Mouse (Mus musculus) hindbrain, embryonic 10.5 days (tissue): ENCODE measurements around the gene Dio1. TPM values are rescaled to one million over a fixed set of nuclear protein-coding genes. Genes with fewer than 3 reads are reported as not detected.
A peak's percentile ranks its signal among the peaks of the same experiment; 100 is the strongest.

Experiments used
- DNase-seq: peaks from one replicate; pipeline ENCODE4 v3.0.0-alpha.2; 2017; ENCODE audit warnings: low spot score
- H3K27ac ChIP-seq: fragments of 300-500 bp; sonication (generic); 2 replicates; pipeline ENCODE4 v1.5.1; 2016; ENCODE audit warnings: mild to moderate bottlenecking, moderate library complexity
- H3K27me3 ChIP-seq: fragments of 300-500 bp; sonication (generic); 2 replicates; pipeline ENCODE4 v1.6.1; 2016; ENCODE audit warnings: mild to moderate bottlenecking; ENCODE audit not compliant: poor library complexity, insufficient read depth, severe bottlenecking
- H3K36me3 ChIP-seq: fragments of 300-500 bp; sonication (generic); 2 replicates; pipeline ENCODE4 v1.6.1; 2016; ENCODE audit warnings: mild to moderate bottlenecking, moderate library complexity
- H3K4me1 ChIP-seq: fragments of 300-500 bp; sonication (generic); replicated peaks from 2 replicates; pipeline ENCODE4 v1.6.1; 2016; ENCODE audit warnings: mild to moderate bottlenecking
- H3K4me3 ChIP-seq: fragments of 300-500 bp; sonication (generic); 2 replicates; pipeline ENCODE4 v1.5.1; 2016; ENCODE audit warnings: mild to moderate bottlenecking, moderate library complexity
- H3K9me3 ChIP-seq: fragments of 300-500 bp; sonication (generic); 2 replicates; pipeline ENCODE4 v1.6.1; 2016; ENCODE audit warnings: mild to moderate bottlenecking, moderate library complexity
- WGBS: fragments of 180-500 bp; shearing (Covaris S2); methylation state at CpG from one replicate; pipeline ENCODE4 v1.1.7; 2016; 5-methylcytosine and 5-hydroxymethylcytosine counted together
- polyA plus RNA-seq: library from polyadenylated mRNA; unstranded; fragments of >200 nt; fragmentation: Nextera tagmentation; extraction: Ambion mirVana; gene quantifications from 2 replicates; pipeline ENCODE4 v1.2.1, GENCODE M21; 2016

The Dio1 gene
- polyA plus RNA-seq, 1 experiment from 2014 or later, result not detected

- 88% methylated on average over 4 of the region's 4 CpGs for WGBS
- no peak overlapping the region for H3K27ac ChIP-seq
- H3K36me3 ChIP-seq, result peaks cover 15% of the 10 kb centered on the region; the same call in 1 of the 2 replicates
- no peaks in the 10 kb centered on the region for H3K27me3 ChIP-seq
- no peaks in the 10 kb centered on the region for H3K9me3 ChIP-seq
- no peak overlapping the region for H3K4me3 ChIP-seq
- DNase-seq, result no peak
- no peaks in the 10 kb centered on the region for H3K4me1 ChIP-seq
Measured at GRCm38 (mm10) chr4:107333514-107333913, 26.5 kb upstream of the Dio1 start.

- 94% methylated on average over 8 of the region's 8 CpGs for WGBS
- DNase-seq, result no peak
- Histone ChIP-seq H3K9me3 (no peaks in the 10 kb centered on the region), H3K27me3 (no peaks in the 10 kb centered on the region), H3K27ac (no peak overlapping the region), H3K4me1 (no peaks in the 10 kb centered on the region), H3K4me3 (no peak overlapping the region), H3K36me3 (peaks cover 37% of the 10 kb centered on the region)
Measured at GRCm38 (mm10) chr4:107328530-107328929, 21.6 kb upstream of the Dio1 start.

GRCm38 (mm10) chr4:107323113-107323512 is 16.1 kb upstream of the Dio1 start:
- 92% methylated on average over 2 of the region's 2 CpGs for WGBS

GRCm38 (mm10) chr4:107321041-107321440 is 14.1 kb upstream of the Dio1 start:
- no peaks in the 10 kb centered on the region for H3K9me3 ChIP-seq
- H3K27me3 ChIP-seq, result no peaks in the 10 kb centered on the region
- no peaks in the 10 kb centered on the region for H3K4me1 ChIP-seq
- peaks cover 76% of the 10 kb centered on the region for H3K36me3 ChIP-seq
- H3K27ac ChIP-seq, result no peak overlapping the region
- H3K4me3 ChIP-seq, result no peak overlapping the region
- DNase-seq, result no peak
- WGBS, result 80% methylated on average over 2 of the region's 2 CpGs

More at GRCm38 (mm10) chr4:107323113-107323512, 16.1 kb upstream of the Dio1 start:
- Histone ChIP-seq H3K4me3 (no peak overlapping the region), H3K9me3 (no peaks in the 10 kb centered on the region), H3K27ac (no peak overlapping the region), H3K4me1 (no peaks in the 10 kb centered on the region), H3K36me3 (peaks cover 75% of the 10 kb centered on the region), H3K27me3 (no peaks in the 10 kb centered on the region)
- no peak for DNase-seq

- WGBS, result 77% methylated on average over 8 of the region's 8 CpGs
- Histone ChIP-seq H3K36me3 (peaks cover 65% of the 10 kb centered on the region), H3K27me3 (no peaks in the 10 kb centered on the region), H3K27ac (no peak overlapping the region), H3K4me3 (no peak overlapping the region), H3K4me1 (peaks cover 13% of the 10 kb centered on the region), H3K9me3 (no peaks in the 10 kb centered on the region)
- no peak for DNase-seq
Measured at GRCm38 (mm10) chr4:107318646-107319045, 11.7 kb upstream of the Dio1 start.

- 8% methylated on average over 7 of the region's 7 CpGs for WGBS
- Histone ChIP-seq H3K36me3 (peaks cover 24% of the 10 kb centered on the region), H3K27ac (peak overlapping the region; percentile 65), H3K27me3 (no peaks in the 10 kb centered on the region), H3K4me1 (peaks cover 18% of the 10 kb centered on the region), H3K4me3 (peak overlapping the region; percentile 74), H3K9me3 (0 out of 2 replicates have a peak, but pooled peaks cover 3% of the 10 kb centered on the region)
- no peak for DNase-seq
Measured at GRCm38 (mm10) chr4:107314479-107314805, 7.5 kb upstream of the Dio1 start.

- Histone ChIP-seq H3K4me1 (peaks cover 18% of the 10 kb centered on the region), H3K4me3 (peak within 1 kb of the TSS; percentile 74), H3K9me3 (0 out of 2 replicates have a peak, but pooled peaks cover 3% of the 10 kb centered on the region), H3K27ac (peak within 1 kb of the TSS; percentile 65), H3K27me3 (no peaks in the 10 kb centered on the region), H3K36me3 (peaks cover 19% of the 10 kb centered on the region)
- WGBS, result 1% methylated on average over 29 of the region's 29 CpGs
- DNase-seq, result peak; percentile 89
Measured at GRCm38 (mm10) chr4:107313690-107314478, 6.9 kb upstream of the Dio1 start, which contains the start of gene Yipf1. Yipf1 (plus strand) TSS chr4:107314363.

DNA sequence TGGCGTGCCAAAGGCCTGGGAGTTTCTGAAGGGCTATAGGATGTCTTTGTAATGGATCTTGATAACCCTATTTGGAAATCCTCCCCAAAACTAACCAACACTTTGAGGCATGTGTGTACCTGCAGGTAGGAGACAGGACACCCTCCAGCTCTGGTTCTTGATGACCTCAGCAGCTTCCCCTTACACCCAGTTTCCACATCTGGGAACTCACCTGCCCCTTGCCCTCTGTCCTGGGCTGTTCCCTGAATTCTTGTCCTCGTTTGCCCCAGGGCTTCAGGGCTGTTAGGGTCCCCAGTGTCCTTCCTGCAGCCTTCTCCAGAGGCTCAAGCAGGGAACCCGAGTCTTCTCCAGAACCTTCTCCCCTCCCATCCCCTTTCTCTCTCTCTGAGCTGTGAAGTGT is 3.4 kb downstream of the Dio1 start:
- Histone ChIP-seq H3K36me3 (no peaks in the 10 kb centered on the region), H3K9me3 (no peaks in the 10 kb centered on the region), H3K4me3 (no peak overlapping the region), H3K27ac (no peak overlapping the region), H3K27me3 (no peaks in the 10 kb centered on the region), H3K4me1 (0 out of 2 replicates have a peak, but pooled peaks cover 3% of the 10 kb centered on the region)
- 69% methylated on average over 3 of the region's 3 CpGs for WGBS
- no peak for DNase-seq

- Histone ChIP-seq H3K9me3 (no peaks in the 10 kb centered on the region), H3K4me1 (0 out of 2 replicates have a peak, but pooled peaks cover 3% of the 10 kb centered on the region), H3K27ac (no peak overlapping the region), H3K36me3 (no peaks in the 10 kb centered on the region), H3K27me3 (no peaks in the 10 kb centered on the region), H3K4me3 (no peak overlapping the region)
- DNase-seq, result no peak
- 88% methylated on average over 4 of the region's 4 CpGs for WGBS
Measured at GRCm38 (mm10) chr4:107302832-107303231, 4.1 kb downstream of the Dio1 start.

- 90% methylated on average over 9 of the region's 9 CpGs for WGBS
- H3K27me3 ChIP-seq, result no peaks in the 10 kb centered on the region
- no peak overlapping the region for H3K4me3 ChIP-seq
- H3K36me3 ChIP-seq, result no peaks in the 10 kb centered on the region
- H3K9me3 ChIP-seq, result no peaks in the 10 kb centered on the region
- no peak overlapping the region for H3K27ac ChIP-seq
- DNase-seq, result no peak
- H3K4me1 ChIP-seq, result 0 out of 2 replicates have a peak, but pooled peaks cover 3% of the 10 kb centered on the region
Measured at GRCm38 (mm10) chr4:107302221-107302620, 4.7 kb downstream of the Dio1 start.

DNA sequence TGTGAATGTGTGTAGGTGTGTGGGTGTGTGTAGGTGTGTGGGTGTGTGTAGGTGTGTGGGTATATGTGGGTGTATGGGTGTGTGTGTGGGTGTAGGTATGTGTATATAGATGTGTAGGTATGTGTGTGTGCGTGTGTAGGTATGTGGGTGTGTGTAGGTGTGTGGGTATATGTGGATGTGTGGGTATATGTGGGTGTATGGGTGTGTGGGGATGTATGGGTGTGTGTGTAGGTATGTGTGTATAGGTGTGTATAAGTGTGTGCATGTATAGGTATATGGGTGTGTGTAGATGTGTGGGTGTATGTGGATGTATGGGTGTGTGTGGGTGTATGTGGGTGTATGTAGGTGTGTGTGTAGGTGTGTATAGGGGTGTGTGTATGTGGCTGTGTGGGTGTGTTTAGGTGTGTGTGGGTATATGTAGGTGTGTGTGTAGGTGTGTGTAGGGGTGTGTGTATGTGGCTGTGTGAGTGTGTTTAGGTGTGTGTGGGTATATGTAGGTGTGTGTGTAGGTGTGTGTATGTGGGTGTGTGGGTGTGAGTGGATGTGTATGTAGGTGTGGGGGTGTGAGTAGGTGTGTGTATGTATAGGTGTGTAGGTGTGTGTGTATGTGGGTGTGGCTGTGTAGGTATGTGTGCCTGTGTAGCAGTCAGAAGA is 5.9 kb downstream of the Dio1 start:
- WGBS, result 87% methylated on average over 1 of the region's 1 CpGs
- DNase-seq, result no peak
- H3K36me3 ChIP-seq, result no peaks in the 10 kb centered on the region
- H3K4me3 ChIP-seq, result no peak overlapping the region
- H3K9me3 ChIP-seq, result no peaks in the 10 kb centered on the region
- H3K27me3 ChIP-seq, result no peaks in the 10 kb centered on the region
- H3K27ac ChIP-seq, result no peak overlapping the region
- H3K4me1 ChIP-seq, result no peaks in the 10 kb centered on the region

GRCm38 (mm10) chr4:107300371-107300770 is 6.6 kb downstream of the Dio1 start:
- H3K9me3 ChIP-seq, result no peaks in the 10 kb centered on the region
- no peaks in the 10 kb centered on the region for H3K4me1 ChIP-seq
- 74% methylated on average over 4 of the region's 4 CpGs for WGBS
- H3K27ac ChIP-seq, result no peak overlapping the region
- H3K36me3 ChIP-seq, result no peaks in the 10 kb centered on the region
- no peak overlapping the region for H3K4me3 ChIP-seq
- DNase-seq, result no peak
- no peaks in the 10 kb centered on the region for H3K27me3 ChIP-seq

DNA sequence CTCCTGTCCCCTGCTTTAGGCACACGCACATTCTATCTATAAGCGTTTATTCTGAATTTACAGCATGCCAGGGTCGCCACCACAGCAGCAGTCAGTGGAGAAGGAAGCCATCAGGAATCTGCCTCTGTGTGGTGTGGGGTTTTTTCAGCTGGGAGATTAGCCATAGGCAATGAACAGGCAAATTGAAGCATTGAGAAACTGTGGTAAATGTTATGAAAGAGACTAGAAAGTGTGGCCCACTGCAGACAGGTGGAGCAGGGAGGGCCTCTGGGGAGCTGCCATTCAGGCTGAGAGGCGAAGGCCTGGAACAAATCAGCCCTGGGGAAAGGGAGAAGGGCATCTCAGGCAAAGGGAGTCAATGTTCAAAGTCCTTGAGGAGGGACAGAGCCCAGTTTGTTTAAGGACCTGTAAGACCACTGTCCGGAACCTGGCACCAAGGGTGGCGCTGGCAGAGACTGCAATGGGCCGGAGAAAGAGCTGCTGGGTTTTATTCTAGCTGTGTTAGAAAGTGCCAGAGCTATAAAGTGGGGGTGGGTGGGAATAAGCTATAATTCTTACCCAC is 7.1 kb downstream of the Dio1 start:
- Histone ChIP-seq H3K36me3 (no peaks in the 10 kb centered on the region), H3K4me3 (no peak overlapping the region), H3K27me3 (no peaks in the 10 kb centered on the region), H3K27ac (no peak overlapping the region), H3K4me1 (no peaks in the 10 kb centered on the region), H3K9me3 (no peaks in the 10 kb centered on the region)
- no peak for DNase-seq
- 88% methylated on average over 7 of the region's 7 CpGs for WGBS
